Mouse (Mus musculus): ENCODE data around the gene Hist2h2aa2. TPM values are rescaled to one million over a fixed set of nuclear protein-coding genes. Genes with fewer than 3 reads are reported as not detected.
"Not testable (repeated sequence)": the region's sequence is repeated elsewhere in the genome, so short reads cannot be mapped to it uniquely, and the experiment has no call there.

The Hist2h2aa2 gene
- 33.3 and 45.5 TPM in 2 replicates for polyA plus RNA-seq (2014; fragmentation: Nextera tagmentation; extraction: Ambion mirVana)

DNA sequence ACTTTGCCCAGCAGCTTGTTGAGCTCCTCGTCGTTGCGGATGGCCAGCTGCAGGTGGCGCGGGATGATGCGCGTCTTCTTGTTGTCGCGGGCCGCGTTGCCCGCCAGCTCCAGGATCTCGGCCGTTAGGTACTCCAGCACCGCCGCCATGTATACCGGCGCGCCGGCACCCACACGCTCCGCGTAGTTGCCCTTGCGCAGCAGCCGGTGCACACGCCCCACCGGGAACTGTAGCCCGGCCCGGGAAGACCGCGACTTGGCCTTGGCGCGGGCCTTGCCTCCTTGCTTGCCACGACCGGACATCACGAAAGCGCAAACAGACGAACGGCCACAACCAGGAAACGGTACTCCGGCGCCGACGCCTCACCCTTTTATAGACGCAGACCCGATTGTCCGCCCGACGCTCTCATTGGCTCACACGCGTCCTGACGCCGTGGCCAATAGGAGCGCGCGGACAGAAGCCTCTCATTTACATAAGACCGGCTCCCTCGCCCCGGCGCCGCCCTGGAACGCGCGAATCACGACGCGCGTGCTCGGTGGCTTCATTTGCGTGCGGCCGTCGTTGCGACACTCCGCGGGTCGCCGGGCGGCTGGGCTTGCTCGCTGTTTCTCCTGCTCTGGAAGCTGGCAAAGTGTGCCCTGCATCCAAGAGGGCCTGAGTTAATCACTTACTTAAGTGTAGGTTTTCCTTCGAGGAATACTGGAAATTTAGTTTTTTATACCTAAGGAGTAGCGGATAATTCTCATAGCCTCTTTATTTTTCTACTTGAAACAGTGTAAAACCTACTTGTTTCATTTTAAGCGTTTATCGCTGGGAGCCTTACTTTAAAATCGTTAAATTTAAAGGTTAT, at the start of gene Hist2h2aa2:
TSS of gene Hist2h2aa2 (minus strand) at position 328 of the 850 bp plus-strand sequence.
- peak within 1 kb of the TSS; percentile 87 for H3K27ac ChIP-seq (ENCODE audit: low read depth)
- 6% methylated on average over 16 of the region's 85 CpGs for WGBS
- ATAC-seq (replicated peaks; ENCODE audit: low FRiP score, low TSS enrichment, low read depth): peak; percentile 82
- peak within 1 kb of the TSS; percentile 68 for H3K9ac ChIP-seq (ENCODE audit: low read length)
- peak; percentile 76 for DNase-seq (ENCODE audit: low spot score)
- H3K27me3 ChIP-seq (replicated peaks; ENCODE audit: control insufficient read depth, insufficient read depth, low read length); H3K9me3 ChIP-seq (ENCODE audit: control insufficient read depth, low read length); H3K36me3 ChIP-seq (ENCODE audit: control insufficient read depth, insufficient read depth, low read length): not testable (repeated sequence)
- peaks cover 21% of the 10 kb centered on the region for H3K4me1 ChIP-seq (replicated peaks; ENCODE audit: control insufficient read depth, insufficient read depth, low read length)
- H3K4me2 ChIP-seq (ENCODE audit: low read length): peak within 1 kb of the TSS; percentile 51
- H3K4me3 ChIP-seq (ENCODE audit: low read depth, low read length): peak within 1 kb of the TSS; percentile 29

DNA sequence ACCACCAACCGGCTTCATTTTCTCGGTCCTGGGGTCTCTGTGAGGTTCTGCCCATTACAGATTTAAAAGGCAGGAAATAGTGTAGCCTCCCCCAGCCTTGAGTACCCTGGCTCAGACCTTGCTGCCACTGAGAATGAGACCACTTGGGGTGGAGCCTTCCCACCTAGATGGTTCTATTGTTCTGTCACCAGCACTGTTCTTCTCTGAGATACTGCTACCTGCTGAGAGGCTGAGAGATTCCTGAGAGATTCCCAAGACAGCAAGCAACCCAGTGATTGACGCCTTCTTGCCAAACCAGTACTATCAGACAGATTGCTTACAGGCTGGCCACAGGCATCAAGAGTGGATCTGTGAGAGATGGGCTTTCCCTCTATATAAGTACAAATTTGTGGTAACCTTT, 49.1 kb upstream of the Hist2h2aa2 start:
- Histone ChIP-seq H3K27ac (ENCODE audit: low read depth) (no peak overlapping the region), H3K4me1 (replicated peaks; ENCODE audit: control insufficient read depth, insufficient read depth, low read length) (no peaks in the 10 kb centered on the region), H3K9ac (ENCODE audit: low read length) (no peak overlapping the region), H3K27me3 (replicated peaks; ENCODE audit: control insufficient read depth, insufficient read depth, low read length) (no peaks in the 10 kb centered on the region; the same call in 1 of the 2 replicates), H3K4me3 (ENCODE audit: low read depth, low read length) (no peak overlapping the region), H3K9me3 (ENCODE audit: control insufficient read depth, low read length) (0 out of 2 replicates have a peak, but pooled peaks cover 2% of the 10 kb centered on the region), H3K36me3 (ENCODE audit: control insufficient read depth, insufficient read depth, low read length) (no peaks in the 10 kb centered on the region), H3K4me2 (ENCODE audit: low read length) (no peak overlapping the region)
- no peak for DNase-seq (ENCODE audit: low spot score)
- no peak for ATAC-seq (replicated peaks; ENCODE audit: low FRiP score, low TSS enrichment, low read depth)
- WGBS: 53% methylated on average over 3 of the region's 3 CpGs

DNA sequence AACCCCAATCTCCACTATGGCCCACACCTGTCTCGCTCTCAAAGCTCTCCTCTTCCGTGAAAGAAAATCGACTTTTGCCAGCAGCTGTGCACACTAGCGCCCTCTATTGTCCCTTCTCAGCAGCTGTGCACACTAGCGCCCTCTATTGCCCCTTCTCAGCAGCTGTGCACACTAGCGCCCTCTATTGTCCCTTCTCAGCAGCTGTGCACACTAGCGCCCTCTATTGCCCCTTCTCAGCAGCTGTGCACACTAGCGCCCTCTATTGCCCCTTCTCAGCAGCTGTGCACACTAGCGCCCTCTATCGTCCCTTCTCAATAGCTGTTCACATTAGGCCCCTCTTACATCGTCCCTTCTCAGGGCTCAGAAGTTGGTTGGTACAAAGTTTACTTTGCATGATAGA, 47.3 kb upstream of the Hist2h2aa2 start:
- not testable (repeated sequence) for DNase-seq (ENCODE audit: low spot score)

DNA sequence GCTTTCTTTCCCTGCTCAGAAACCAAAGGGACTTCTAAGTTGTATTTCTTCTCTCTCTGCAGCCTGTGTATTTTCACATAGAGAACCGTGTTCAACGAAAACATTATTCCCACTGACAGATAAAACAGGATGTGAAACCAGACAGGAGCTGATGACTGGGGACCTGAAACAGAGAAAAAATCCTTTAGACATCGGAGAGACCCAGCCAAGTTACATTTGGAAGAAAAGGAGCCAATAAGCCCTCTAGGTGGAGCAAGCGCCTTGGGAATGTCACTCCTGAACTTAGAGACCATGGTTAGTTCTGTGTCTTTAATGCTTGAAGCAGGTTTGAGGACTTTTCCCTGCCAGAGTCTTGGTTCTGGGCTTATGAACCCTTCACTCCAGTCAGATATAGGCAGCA, 44.4 kb upstream of the Hist2h2aa2 start:
- H3K4me3 ChIP-seq (ENCODE audit: low read depth, low read length): no peak overlapping the region
- ATAC-seq (replicated peaks; ENCODE audit: low FRiP score, low TSS enrichment, low read depth) (no peak), DNase-seq (ENCODE audit: low spot score) (no peak)
- 13% methylated on average over 4 of the region's 4 CpGs for WGBS
- peak overlapping the region; percentile 23 for H3K4me2 ChIP-seq (ENCODE audit: low read length)
- H3K27ac ChIP-seq (ENCODE audit: low read depth): no peak overlapping the region
- H3K4me1 ChIP-seq (replicated peaks; ENCODE audit: control insufficient read depth, insufficient read depth, low read length): no peaks in the 10 kb centered on the region
- 0 out of 2 replicates have a peak, but pooled peaks cover 2% of the 10 kb centered on the region for H3K9me3 ChIP-seq (ENCODE audit: control insufficient read depth, low read length)
- no peak overlapping the region for H3K9ac ChIP-seq (ENCODE audit: low read length)
- H3K27me3 ChIP-seq (replicated peaks; ENCODE audit: control insufficient read depth, insufficient read depth, low read length): peaks cover 6% of the 10 kb centered on the region; the same call in 1 of the 2 replicates
- no peaks in the 10 kb centered on the region for H3K36me3 ChIP-seq (ENCODE audit: control insufficient read depth, insufficient read depth, low read length)

More for the DNA sequence above, 47.3 kb upstream of the Hist2h2aa2 start:
- H3K9me3 ChIP-seq (ENCODE audit: control insufficient read depth, low read length); H3K27ac ChIP-seq (ENCODE audit: low read depth); H3K4me3 ChIP-seq (ENCODE audit: low read depth, low read length); H3K4me2 ChIP-seq (ENCODE audit: low read length); H3K9ac ChIP-seq (ENCODE audit: low read length); H3K36me3 ChIP-seq (ENCODE audit: control insufficient read depth, insufficient read depth, low read length); H3K4me1 ChIP-seq (replicated peaks; ENCODE audit: control insufficient read depth, insufficient read depth, low read length); H3K27me3 ChIP-seq (replicated peaks; ENCODE audit: control insufficient read depth, insufficient read depth, low read length); ATAC-seq (replicated peaks; ENCODE audit: low FRiP score, low TSS enrichment, low read depth): not testable (repeated sequence)
- WGBS: 86% methylated on average over 11 of the region's 11 CpGs

DNA sequence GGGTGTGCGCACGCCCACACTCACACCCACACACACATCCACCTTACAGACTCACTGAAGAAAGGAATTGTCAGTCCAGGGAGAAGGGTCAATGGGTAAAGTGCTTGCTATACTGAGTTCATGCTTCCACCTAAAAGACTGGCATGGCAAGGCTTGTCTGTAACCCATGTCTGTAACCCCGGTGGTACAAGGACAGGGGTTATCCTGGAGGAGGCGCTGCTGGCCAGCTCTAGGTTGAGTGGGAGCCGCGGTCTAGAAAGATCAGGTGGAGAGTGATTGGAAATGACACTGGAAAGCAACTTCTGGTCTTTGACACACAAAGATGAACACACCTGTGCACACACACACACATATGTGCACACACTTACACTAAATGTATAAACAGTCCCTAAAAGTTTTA, 40.6 kb upstream of the Hist2h2aa2 start:
- H3K4me2 ChIP-seq (ENCODE audit: low read length): no peak overlapping the region
- WGBS: 60% methylated on average over 6 of the region's 6 CpGs
- H3K27ac ChIP-seq (ENCODE audit: low read depth): no peak overlapping the region
- DNase-seq (ENCODE audit: low spot score) (no peak), ATAC-seq (replicated peaks; ENCODE audit: low FRiP score, low TSS enrichment, low read depth) (no peak)
- H3K4me1 ChIP-seq (replicated peaks; ENCODE audit: control insufficient read depth, insufficient read depth, low read length): no peaks in the 10 kb centered on the region; the same call in 1 of the 2 replicates
- H3K36me3 ChIP-seq (ENCODE audit: control insufficient read depth, insufficient read depth, low read length): no peaks in the 10 kb centered on the region
- peaks cover 6% of the 10 kb centered on the region; the same call in 1 of the 2 replicates for H3K27me3 ChIP-seq (replicated peaks; ENCODE audit: control insufficient read depth, insufficient read depth, low read length)
- no peaks in the 10 kb centered on the region for H3K9me3 ChIP-seq (ENCODE audit: control insufficient read depth, low read length)
- no peak overlapping the region for H3K9ac ChIP-seq (ENCODE audit: low read length)
- no peak overlapping the region for H3K4me3 ChIP-seq (ENCODE audit: low read depth, low read length)

DNA sequence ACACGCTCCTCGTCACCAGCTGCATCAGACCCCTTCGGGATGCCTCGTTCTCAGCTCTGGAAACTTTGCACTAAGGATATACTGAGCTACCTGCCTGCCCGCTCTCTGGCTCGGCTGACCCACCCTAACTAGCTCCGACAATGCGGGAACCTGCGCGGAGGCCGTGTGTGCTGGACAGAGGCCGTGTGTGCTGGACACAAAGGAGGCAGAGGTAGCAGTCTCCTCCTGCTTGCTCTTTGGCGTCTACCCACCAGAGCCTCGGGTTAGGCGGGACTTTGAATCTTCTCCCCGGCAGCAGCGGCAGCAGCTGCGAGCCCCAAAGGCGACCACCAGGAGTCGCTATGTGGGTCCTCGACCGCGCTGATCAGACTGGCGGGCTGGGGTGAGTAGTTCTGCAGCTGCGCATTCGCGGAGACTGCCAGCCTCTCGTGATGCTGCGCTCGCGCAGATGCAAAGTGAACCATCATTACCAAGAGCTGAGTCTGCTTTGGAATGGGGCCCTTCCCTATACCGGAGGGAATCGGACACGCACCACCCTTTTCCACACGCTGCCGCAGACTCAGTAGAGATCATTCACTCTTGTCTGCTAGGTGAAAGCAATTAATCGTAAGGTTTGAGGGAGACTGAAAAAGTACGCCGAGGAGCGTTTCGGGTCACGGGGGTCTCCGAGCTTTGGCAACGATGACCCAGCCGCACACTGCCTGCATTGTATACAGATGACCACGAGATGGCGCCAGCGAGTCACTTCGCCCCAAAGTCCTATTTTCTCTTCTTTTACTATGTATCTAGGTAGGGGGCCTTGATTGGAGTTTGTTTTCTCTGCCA, 37.9 kb upstream of the Hist2h2aa2 start:
- H3K4me3 ChIP-seq (ENCODE audit: low read depth, low read length): peak overlapping the region; percentile 45
- peak overlapping the region; percentile 76 for H3K27ac ChIP-seq (ENCODE audit: low read depth)
- H3K4me1 ChIP-seq (replicated peaks; ENCODE audit: control insufficient read depth, insufficient read depth, low read length): no peaks in the 10 kb centered on the region; the same call in 1 of the 2 replicates
- peak; percentile 94 for ATAC-seq (replicated peaks; ENCODE audit: low FRiP score, low TSS enrichment, low read depth)
- peaks cover under 1% of the 10 kb centered on the region; the same call in 1 of the 2 replicates for H3K27me3 ChIP-seq (replicated peaks; ENCODE audit: control insufficient read depth, insufficient read depth, low read length)
- H3K36me3 ChIP-seq (ENCODE audit: control insufficient read depth, insufficient read depth, low read length): no peaks in the 10 kb centered on the region
- H3K9ac ChIP-seq (ENCODE audit: low read length): peak overlapping the region; percentile 63
- peak overlapping the region; percentile 81 for H3K4me2 ChIP-seq (ENCODE audit: low read length)
- peak; percentile 98 for DNase-seq (ENCODE audit: low spot score)
- H3K9me3 ChIP-seq (ENCODE audit: control insufficient read depth, low read length): no peaks in the 10 kb centered on the region
- WGBS: under 1% methylated on average over 49 of the region's 49 CpGs

DNA sequence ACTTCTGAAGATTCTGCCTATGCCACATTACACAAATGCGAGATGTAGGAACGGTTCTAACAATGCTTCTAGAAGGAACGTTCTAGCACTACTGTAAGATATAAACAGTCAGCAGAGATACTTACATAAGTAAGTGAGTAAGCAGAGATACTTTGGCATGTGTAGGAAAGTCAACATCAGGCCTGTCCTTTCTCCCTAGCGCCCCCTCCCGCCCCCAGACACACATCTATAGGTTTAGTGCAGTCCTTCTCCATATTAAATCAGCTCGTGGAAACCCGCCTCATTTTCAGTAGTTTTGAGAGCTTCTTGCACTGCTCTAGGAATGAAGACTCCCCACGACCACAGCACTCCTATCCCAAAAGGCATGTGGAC, 37.3 kb upstream of the Hist2h2aa2 start:
- no peak for DNase-seq (ENCODE audit: low spot score)
- WGBS: 13% methylated on average over 8 of the region's 8 CpGs
- peak; percentile 10 for ATAC-seq (replicated peaks; ENCODE audit: low FRiP score, low TSS enrichment, low read depth)
- Histone ChIP-seq H3K9ac (ENCODE audit: low read length) (peak overlapping the region; percentile 63), H3K4me2 (ENCODE audit: low read length) (peak overlapping the region; percentile 81), H3K4me3 (ENCODE audit: low read depth, low read length) (peak overlapping the region; percentile 45), H3K27me3 (replicated peaks; ENCODE audit: control insufficient read depth, insufficient read depth, low read length) (no peaks in the 10 kb centered on the region), H3K36me3 (ENCODE audit: control insufficient read depth, insufficient read depth, low read length) (no peaks in the 10 kb centered on the region), H3K27ac (ENCODE audit: low read depth) (peak overlapping the region; percentile 76; the same call in 1 of the 2 replicates), H3K4me1 (replicated peaks; ENCODE audit: control insufficient read depth, insufficient read depth, low read length) (no peaks in the 10 kb centered on the region; the same call in 1 of the 2 replicates), H3K9me3 (ENCODE audit: control insufficient read depth, low read length) (no peaks in the 10 kb centered on the region)

DNA sequence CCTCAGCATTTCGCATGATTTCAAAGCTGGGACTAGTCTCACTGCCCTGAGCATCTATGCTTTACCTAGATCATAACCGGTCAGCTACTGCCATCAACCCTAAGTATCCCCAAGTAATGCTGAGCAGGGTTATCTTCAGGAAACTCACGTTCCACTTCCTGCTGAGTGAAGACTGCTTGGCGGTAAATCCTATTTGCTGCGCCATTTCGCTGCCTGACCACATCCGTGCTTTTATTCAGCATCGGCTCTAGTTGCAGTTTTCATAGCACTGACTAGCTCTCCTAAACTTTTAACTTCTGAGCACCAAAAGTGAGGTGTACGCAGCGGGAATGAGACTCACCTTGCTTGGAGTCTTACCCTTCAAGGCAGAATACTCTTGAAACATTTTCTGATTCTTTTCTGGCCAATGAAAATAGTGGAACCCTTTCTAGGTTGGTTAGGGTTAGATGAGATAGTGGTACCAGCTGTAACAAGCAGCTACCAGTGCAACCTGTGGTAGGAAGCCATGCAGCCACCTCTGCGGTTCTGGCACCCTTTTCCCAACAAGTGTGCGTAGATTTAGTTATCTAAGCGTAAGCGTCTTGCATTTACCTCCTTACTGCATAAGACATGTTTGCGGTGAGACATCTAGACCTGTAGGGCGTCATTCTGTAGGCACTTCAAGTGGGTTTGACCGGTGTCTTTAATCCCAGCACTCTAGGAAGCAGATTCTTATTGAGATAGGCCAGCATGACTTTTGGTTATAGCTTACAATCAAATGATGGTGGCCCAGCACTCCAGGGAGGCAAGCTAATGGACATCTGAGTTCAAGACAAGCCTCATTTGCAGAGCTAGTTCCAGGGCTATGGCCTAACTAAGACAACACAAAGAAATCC, 33.8 kb upstream of the Hist2h2aa2 start:
- no peak for ATAC-seq (replicated peaks; ENCODE audit: low FRiP score, low TSS enrichment, low read depth)
- Histone ChIP-seq H3K9me3 (ENCODE audit: control insufficient read depth, low read length) (no peaks in the 10 kb centered on the region), H3K4me3 (ENCODE audit: low read depth, low read length) (no peak overlapping the region), H3K9ac (ENCODE audit: low read length) (no peak overlapping the region), H3K27me3 (replicated peaks; ENCODE audit: control insufficient read depth, insufficient read depth, low read length) (no peaks in the 10 kb centered on the region), H3K36me3 (ENCODE audit: control insufficient read depth, insufficient read depth, low read length) (no peaks in the 10 kb centered on the region), H3K27ac (ENCODE audit: low read depth) (no peak overlapping the region), H3K4me1 (replicated peaks; ENCODE audit: control insufficient read depth, insufficient read depth, low read length) (peaks cover 3% of the 10 kb centered on the region; the same call in 1 of the 2 replicates), H3K4me2 (ENCODE audit: low read length) (no peak overlapping the region)
- no peak for DNase-seq (ENCODE audit: low spot score)
- WGBS: 87% methylated on average over 17 of the region's 17 CpGs
